Mouse (Mus musculus): ENCODE data around the gene Abcb9.
"Not testable (repeated sequence)": the region's sequence is repeated elsewhere in the genome, so short reads cannot be mapped to it uniquely, and the experiment has no call there.

Abcb9 gene

DNA sequence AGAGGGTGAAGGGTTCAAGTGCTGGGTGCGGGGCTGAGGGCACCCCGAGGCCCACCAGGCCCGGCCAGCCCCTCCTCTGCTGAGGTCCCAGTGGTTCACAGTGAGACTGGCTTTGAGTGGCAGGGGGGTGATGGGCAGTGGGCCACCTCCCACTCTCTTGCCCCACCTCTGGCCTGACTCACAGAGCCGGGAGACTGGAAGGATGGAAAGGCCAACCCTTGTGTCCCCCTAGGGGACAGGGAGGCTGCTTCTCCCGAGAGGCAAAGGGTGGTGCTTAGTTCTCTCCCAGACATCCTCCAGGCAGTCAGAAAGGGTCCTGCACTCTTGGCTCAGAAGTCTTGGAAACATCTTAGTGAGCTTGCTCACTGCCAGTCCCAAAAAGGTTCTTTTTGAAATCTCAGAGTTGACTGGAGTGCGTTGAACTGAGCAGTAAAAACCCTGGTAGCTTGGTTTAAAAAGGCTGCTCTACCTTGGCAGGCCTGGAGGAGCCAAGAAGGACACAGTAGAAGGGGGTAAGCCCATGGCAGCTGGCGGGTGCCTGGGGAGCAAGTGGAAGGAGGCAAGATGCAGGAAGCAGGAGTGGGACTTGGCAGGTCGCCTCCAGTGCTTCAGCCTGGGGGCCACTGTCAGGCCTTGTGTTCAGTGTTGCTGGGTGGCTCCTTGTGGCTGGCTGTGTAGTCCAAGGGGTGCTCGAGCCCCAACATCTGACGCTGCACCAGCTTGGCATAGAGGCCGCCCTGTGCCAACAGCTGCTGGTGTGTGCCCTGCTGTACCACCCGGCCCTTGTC lies 33.4 kb downstream of the Abcb9 start:
- in situ Hi-C loops (cut with MboI): no loop called here

DNA sequence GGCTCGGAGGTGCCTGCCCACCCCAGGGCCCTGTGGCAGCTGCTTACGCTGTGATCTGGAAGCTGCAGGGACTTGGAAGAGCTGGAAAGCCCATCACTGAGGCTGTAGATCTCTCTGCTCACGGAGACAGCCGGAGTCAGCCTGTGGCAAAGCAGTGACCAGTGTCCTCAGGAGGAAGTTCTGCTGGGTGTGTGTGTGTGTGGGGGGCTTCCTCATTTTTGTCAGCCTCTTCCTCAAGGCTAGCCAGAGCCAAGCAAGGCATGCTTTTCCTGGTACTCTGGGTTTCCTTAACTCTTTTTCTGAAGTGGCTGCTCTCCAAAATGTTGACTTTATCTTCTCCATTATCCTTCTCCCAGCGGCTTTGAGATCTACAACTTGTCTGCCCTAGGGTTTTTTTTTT lies 35.9 kb downstream of the Abcb9 start:
- in situ Hi-C loops (cut with MboI): no loop called here

DNA sequence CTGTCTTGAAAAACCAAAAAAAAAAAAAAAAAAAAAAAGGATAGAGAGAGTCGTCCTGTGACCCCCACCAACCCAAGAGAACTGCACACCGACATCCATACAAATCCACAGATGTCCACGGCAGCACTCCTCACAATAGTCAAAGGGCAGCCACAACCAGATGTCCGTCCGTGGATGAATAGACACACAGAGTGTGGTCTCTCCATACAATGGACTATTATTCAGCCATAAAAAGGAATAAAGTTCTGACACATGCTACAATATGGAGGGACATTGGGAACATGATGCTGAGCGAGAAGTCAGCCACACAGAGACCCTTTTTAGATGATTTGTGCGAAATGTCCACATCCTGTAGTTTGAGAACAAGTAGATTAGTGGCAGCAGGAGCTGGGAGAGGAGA lies 36.8 kb downstream of the Abcb9 start:
- in situ Hi-C loops (cut with MboI): no loop called here

DNA sequence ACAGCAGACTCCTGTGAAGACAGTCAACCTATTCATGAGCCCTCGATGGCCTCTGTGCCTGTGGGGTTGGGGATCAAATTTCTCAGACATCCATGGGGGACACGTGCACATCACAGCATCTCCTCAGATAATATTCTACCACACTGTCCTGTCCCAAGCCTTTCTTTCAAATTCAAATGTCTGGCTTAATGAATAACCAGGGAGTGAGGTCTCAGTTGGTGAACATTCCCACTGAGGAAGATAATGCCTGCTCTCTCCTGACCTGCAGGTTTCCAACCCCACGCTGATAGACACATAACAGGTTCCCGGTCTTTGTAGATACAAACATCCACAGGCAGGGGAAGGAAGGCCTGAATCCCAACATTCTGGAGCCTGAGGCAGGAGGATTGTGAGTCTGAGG lies 38.6 kb downstream of the Abcb9 start:
- in situ Hi-C loops (cut with MboI): no loop called here

DNA sequence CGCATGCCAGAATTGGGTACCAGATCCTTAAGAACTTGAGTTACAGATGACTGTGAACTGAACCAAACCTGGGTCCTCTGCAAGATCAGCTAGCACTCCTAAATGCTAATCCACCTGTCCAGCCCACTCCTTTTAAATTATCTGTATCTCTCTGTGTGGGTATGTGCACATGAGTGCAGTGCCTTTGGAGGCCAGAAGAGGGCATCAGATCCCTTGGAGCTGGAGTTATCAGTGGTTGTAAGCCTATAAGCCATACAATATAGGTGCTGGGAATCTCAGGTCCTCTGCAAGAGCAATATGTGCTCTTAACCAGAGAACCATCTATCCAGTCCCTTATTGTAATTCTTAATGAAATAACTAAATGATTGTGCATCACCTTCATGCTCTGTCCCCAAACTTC lies 39.4 kb downstream of the Abcb9 start:
- in situ Hi-C loops (cut with MboI): no loop called here

DNA sequence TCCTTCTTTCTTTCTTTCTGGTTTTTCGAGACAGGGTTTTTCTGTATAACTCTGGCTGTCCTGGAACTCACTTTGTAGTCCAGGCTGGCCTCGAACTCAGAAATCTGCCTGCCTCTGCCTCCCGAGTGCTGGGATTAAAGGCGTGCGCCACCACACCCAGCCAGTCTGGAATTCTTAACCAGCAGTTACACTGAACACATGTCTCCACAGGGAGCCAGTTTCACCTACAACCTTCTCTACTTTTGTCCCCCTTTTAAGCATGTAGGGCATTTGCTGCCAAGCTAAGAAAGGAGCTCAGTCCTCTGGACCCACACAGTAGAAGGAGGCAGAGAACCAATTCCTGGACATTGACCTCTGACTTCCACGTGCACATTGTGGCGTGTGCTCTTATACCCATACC lies 43.0 kb downstream of the Abcb9 start:
- in situ Hi-C loops (cut with MboI): not testable (repeated sequence)

DNA sequence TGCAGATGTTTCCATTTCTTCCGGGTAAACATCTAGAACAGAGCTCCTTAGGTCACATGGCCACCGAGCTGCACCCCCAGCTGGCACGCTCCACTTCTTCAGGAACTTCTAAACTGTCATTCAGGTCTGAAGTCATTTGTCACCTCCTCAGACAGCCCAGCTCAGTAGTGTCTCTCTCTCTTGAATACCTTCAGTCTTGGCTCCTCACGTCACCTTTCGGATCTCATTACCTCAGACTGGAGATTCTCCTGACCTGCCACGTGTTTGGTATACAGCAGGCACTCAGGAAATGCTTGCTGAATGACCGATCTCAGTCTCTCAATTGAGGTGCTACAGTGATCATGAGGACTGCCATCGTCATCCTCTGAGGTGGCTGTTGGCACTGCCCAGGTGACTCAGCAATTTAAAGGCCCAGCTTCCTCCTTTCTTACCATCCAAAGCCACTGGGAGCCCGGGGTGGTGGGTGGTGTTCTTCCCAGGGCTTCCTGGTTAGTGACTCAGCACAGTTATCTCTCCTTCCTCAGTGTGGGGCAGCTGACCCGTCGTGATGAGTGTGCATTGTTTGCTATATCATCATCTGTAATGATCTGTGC lies 43.6 kb downstream of the Abcb9 start:
- in situ Hi-C loops (cut with MboI): no loop called here

DNA sequence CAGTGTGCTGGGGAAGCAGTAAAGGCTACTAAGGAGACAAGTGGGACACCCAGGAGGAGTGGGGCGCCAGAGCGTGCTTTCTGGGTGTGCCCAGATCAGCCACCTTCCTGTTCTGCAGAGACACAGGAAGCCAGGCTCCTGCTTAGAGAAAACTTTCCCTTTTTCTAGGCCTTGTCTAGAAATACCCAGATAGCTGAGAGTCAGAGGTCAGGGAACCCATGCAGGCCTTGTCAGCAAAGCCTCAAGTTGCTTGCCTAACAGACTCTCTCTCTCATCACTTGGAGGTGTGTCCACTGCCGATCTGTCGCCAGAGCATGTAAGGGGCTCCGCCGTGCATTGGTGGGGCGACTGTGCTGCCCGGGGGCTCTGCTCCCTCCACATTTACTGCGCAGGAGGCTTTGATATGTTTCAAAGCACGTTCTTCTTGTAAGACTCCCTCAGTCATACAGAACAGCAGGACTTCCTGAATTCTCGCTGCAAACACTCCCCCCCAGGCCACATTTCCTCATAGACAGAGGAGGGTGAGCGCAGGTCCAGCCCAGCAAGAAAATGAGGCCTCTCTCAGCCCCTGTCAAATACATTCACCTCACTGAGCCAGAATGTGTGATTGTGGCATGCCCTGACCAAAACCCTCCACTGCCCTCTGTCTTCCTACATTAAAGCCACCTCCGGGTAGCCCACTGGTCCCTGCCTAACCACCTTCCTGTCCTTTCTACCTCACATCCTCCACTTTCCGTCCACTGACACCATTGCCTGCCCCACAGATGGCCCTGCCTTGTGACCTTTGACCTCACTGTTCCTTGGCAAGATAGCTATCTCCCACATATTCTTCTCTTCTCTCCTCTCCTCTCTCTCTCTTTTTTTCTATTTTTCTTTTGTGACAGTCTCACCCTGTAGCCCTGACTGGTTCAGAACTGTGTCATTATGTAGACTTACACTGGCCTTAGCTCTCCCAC lies 45.2 kb downstream of the Abcb9 start:
- in situ Hi-C loops (cut with MboI): no loop called here

DNA sequence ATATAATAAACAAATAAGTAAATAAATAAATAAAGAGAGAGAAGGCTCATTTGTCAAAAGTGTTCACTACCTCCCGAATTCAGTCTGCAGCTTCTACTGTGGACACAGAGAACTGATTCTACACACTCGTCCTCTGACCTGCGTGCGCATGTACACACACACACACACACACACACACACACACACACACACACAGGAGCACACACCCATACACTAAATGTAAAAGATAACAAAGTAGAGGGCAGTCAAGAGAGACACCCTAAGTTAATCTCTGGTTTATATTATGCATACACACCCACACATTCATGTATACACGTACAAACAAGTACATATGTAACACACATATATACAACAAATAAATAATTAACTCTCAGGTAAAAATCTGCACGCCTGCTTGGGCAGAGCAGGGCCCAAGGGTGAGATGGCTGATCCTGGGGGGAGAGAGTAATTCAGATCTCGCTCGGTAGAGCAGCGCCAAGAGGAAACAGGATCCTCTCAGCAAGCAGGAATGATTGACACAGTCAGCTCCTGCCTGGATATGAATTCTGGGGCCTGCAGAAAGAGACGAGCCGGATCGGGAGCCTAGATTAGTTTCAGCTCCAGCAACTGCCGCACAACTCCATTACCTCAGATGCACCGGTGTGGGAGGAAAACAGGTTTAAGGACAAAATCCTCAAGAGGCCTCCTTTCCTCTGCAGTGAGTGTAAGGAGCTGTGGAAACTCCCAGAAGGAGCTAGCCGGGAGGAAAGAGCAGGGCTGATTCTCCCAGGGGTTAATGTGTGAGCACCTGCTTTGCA lies 46.2 kb downstream of the Abcb9 start:
- in situ Hi-C loops (cut with MboI): no loop called here

DNA sequence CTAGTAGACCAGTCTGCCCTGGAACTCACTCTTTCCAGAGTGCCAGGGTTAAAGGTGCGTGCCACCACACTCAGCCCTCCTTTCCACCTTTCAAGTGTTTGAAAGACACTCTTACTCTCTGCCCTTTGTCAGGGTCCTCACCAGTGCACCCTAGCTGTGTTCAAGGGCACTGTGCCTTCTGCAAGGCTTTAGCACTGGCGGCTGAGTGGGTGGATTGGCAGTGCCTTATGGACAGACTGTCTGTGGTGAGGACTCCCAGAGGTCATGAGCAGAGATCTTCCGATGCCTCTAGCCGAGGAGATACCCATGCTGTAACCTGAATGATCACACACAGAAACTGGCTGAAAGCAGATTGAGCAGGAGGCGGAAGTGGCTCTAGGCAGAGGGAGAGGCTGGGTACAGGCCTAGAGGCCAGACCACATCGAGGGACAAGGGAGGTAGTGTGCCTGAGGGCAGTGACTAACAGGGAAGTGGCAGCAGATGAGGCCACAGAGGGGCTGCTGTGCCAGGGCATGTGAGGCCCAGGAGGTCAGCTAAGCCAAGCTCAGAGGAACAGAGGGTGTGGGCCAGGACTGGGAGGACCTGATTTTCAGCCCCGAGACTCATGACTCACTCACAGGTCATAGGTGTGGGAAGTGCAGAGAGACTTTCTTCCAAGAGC lies 48.7 kb downstream of the Abcb9 start:
- in situ Hi-C loops (cut with MboI): no loop called here

DNA sequence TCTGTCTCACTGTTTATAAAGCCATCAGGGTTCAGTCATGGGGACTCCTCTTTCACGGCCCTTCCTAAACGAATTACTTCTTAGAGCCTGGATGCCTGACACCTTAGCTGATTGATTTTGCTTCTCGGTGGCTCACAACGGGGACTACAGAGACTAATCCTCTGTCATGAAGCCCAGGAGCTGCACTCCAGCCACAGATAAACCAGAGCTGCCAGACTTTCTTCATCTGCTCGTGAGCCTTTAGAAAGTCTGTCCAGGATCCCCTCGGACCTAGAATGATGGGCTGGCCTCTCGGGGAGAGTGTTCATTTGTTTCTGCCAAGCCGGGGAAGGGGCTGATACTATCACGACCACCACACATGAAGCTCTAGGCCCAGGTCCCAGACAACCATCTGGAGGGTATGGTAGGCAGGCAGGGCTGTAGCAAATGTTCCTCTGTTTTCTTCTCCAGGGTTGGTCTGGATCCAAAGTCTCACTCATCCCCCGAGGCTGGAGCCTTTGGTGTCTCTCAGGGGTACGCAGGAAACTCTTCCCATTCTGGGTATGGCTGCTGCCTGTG lies 50.1 kb downstream of the Abcb9 start:
- in situ Hi-C loops (cut with MboI): no loop called here

DNA sequence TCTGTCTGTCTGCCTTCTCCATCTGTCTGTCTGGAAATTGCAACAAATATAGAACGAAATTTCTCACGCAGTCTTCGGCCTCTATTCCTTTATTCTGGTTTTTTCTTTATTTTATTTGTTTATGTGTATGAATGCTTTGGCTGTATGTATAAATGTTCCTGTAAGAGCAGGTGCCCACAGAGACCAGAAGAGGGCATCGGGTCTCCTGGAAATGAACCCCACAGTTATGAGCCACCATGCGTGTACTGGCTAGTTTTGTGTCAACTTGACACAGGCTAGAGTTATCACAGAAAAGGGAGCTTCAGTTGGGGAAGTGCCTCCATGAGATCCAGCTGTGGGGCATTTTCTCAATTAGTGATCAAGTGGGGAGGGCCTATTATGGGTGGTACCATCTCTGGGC lies 51.6 kb downstream of the Abcb9 start:
- in situ Hi-C loops (cut with MboI): no loop called here

DNA sequence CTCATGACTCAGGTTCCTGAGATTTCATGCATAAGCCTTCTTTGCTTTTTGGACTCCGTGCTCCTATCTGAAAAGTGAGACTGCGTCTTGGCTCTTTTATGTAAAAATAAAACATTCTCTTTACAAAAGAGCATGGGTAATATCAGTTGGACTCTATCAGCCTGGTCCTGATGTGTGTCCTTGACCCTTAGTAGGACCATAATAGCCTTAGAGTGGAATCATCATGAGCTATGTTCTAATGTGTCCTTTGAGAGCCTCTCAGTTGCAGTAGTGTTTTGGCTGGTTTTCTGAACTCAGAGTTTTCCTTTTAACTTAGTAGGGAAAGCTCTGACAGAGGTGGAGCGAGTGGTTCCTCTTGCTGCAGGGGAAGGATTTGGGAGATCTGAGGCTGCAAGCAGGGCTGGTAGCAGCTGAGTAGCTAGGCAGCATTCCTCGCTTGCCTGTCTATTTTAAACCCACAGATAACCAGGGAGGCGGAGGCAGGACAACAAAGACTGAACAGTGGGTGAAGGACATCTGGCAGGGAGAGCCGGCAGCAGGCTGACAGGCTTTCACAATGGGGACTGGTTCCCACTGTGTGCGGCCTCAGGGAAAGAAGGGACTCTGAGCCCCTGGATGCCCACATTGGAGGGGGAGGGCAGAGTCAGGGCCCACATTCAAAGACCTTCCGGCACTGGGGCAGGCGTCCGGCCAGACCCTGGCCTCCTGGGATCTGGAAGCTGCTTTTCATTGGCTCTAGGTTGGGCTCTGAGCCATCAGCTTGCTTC lies 52.2 kb downstream of the Abcb9 start:
- in situ Hi-C loops (cut with MboI): no loop called here

DNA sequence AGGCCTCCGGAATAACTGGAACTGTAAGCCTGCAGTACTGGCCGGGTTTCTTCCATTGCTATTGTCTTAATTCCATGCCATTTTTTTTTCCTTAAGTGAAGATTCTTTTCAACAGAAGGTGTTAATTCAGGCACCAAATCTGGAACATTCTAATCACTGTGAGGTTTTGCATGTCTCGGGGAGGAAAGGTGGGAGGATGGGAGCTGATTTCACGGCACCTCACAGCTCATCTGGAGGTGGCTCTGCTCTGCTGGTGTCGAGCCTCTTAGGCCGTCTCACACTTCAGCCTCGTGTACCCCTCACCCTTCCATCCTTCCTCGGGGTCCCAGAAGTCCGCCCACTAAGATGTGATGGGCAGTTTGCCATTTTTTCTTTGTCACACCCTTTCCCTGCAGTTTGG lies 54.5 kb downstream of the Abcb9 start:
- in situ Hi-C loops (cut with MboI): no loop called here

DNA sequence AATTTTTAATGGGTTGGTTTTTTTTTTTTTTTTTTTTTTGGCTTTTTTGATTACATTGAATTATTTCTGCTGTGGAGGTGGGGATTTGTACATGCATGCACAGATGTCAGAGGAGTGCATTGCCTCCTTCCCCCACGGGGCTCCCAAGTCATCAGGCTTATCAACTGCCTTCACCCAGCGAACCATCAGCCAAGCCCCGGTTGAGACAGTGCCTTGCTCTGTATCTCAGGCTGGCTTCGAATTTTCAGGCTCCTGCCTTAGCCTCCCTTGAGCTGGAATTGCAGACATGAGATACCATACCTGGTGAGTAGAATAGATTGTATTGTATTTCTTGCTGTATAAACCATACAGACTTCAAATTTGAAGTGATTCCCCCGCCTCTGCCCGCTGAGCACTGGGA lies 56.0 kb downstream of the Abcb9 start:
- in situ Hi-C loops (cut with MboI): no loop called here

DNA sequence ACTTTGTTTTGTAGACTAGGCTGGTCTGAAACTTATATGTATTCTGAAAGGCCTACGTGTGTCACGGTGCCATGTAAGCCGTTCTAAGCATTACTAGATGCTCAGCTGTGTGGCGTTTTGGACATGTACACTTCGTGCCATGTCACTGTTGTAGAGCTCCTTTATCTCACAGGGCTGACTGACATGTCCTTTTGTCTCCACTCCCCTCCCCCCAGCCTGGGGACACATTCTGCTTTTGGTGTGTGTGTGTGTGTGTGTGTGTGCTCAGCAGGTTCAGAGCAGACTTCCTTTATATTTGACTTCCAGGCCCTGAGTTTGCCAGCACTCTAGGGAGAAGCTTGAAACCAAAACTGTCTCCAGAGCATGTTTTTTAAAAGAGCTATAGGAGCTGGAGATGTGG lies 58.8 kb downstream of the Abcb9 start:
- in situ Hi-C loops (cut with MboI): no loop called here

DNA sequence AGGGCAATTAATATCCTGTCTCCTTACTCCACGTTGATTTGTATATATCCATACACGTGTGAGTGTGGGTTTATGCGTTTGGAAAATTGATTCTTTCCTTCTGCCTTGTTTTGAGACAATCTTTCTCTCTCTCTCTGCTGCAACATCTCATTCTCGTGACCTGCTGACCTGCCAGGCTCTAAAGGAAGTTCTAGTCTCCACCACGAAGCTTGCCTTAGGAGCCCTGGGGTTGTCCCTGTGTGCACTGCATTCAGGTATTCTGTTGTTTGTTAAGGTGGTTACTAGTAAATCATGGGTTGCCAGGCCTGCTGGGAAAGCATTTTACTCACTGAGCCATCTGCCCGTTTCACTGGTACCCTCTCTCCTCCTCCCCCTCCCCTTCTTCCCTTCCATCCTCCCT lies 59.3 kb downstream of the Abcb9 start:
- in situ Hi-C loops (cut with MboI): no loop called here

DNA sequence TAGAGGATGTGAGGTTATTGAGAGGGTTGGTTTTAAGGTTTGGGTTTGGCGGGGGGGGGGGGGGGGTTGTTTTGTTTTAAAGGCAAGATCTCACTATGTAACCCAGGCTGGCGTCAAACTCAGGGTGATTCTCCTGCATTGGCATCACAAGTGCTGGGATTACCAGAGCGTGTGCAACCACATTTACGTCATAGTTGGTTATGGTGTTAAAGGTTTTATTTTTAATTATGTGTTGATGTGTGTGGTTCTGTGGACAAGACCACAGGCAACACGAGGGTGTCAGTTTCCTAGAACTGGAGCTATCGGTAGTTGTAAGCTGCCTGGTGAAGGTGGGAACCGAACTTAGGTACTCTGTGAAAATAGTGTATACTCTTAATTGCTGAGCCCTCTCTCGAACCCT lies 59.8 kb downstream of the Abcb9 start:
- in situ Hi-C loops (cut with MboI): no loop called here

DNA sequence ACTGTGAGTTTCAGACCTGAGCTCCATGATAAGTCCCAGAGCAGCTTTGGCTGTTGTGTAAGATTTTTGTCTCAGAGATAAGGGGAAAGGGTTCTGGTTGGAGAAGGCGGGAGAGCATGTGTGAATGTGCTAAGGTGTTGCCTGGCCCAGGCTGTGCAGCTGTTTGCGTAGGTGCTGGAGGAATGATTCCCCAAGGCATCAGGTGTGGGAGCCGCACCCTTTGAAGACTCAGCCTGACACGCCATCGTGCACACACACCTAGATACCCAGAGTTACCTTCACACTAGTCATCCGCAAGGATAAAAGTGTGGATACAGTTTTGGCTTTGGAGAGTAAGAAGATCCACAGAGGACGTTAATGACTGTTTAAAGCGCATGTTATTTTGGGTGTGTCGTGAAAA lies 60.2 kb downstream of the Abcb9 start:
- in situ Hi-C loops (cut with MboI): no loop called here

DNA sequence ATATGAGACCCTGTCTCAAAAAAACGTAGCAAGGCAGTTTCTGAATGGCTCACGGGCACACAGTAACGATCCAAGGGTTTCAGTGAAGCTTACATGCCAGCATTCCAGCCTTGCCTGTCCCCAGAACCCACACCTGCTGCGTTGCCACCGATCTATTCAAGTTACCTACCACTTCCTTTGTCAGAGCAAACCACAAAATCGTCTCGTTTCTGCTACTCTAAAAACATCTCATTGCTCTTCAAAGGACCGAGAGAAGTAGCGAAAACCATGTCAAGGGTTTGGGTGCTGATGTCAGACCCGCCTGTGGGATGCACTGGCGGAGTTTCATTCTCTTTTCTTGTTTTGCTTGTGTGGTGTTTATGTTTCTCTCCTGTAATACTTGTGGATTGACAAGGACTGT lies 61.1 kb downstream of the Abcb9 start:
- in situ Hi-C loops (cut with MboI): no loop called here

All from mature B cell (primary cell).